Mouse (Mus musculus): Measurements from ENCODE around the gene Mtch2. TPM values are rescaled to one million over a fixed set of nuclear protein-coding genes. Genes with fewer than 3 reads are reported as not detected.

The Mtch2 gene
- polyA plus RNA-seq, 2 experiments from 2014 or later = 116 to 122 TPM

- ATAC-seq = no peak
These were observed 64.7 kb downstream of the Mtch2 start for GRCm38 (mm10) chr2:90911668-90912067.

- no peak for ATAC-seq
These were observed 66.7 kb downstream of the Mtch2 start for GRCm38 (mm10) chr2:90913671-90914070.

DNA sequence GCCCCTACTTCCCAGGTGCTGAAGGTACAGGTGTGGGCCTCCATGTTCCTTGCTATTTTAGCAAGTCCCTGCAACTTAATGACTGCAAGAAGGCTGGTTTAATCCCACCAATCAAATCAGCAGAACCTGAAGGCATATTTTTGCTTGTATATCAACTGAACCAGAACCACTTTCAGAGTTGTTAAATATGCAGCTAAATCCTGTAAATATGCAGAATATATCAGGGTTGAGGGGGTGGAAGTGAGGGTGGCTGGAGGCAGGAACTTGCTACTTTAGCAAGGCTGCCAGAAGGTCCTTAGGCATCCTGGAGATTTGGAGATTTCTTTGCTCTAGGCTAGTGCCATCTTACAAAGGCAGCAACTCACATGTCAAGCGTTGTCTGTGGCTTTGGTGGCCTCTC is 68.6 kb downstream of the Mtch2 start:
- ATAC-seq = no peak

Other genes with a start within 250 kb of the Mtch2 start
- 10 to 100 TPM; 23.4 to 28.1 TPM for gene Nup160, start 169.9 kb upstream of the Mtch2 start, polyA plus RNA-seq (2017; shearing (Covaris generic))
- gene Fnbp4, start 101.8 kb upstream of the Mtch2 start, polyA plus RNA-seq (2017; shearing (Covaris generic)) = 100 to 1,000 TPM in 1 of 2 experiments, 10 to 100 TPM in 1; 84.7 to 121 TPM
- not detected for gene Agbl2, start 64.4 kb upstream of the Mtch2 start, polyA plus RNA-seq (2017; shearing (Covaris generic))
- gene C1qtnf4, start 38.7 kb downstream of the Mtch2 start, polyA plus RNA-seq (2017; shearing (Covaris generic)) = 1 to 10 TPM in 1 of 2 experiments, under 1 TPM in 1; 0.89 to 1.5 TPM
- gene Kbtbd4, start 57.6 kb downstream of the Mtch2 start, polyA plus RNA-seq (2017; shearing (Covaris generic)) = 10 to 100 TPM; 34.3 to 37.8 TPM
- 100 to 1,000 TPM; 119 to 121 TPM for gene Ndufs3, start 57.7 kb downstream of the Mtch2 start, polyA plus RNA-seq (2017; shearing (Covaris generic))
- gene Celf1, start 93.2 kb downstream of the Mtch2 start, polyA plus RNA-seq (2017; shearing (Covaris generic)) = 10 to 100 TPM; 44.5 to 53.3 TPM
- 1 to 10 TPM; 5.3 to 5.6 TPM for gene Rapsn, start 188.5 kb downstream of the Mtch2 start, polyA plus RNA-seq (2017; shearing (Covaris generic))
- gene Psmc3, start 206.9 kb downstream of the Mtch2 start, polyA plus RNA-seq (2017; shearing (Covaris generic)) = 100 to 1,000 TPM; 196 to 209 TPM
- gene Slc39a13, start 223.3 kb downstream of the Mtch2 start, polyA plus RNA-seq (2017; shearing (Covaris generic)) = 10 to 100 TPM; 15.6 to 21.8 TPM
- not detected for gene Spi1, start 235.2 kb downstream of the Mtch2 start, polyA plus RNA-seq (2017; shearing (Covaris generic))

Data from activated CD4-positive, CD25-positive, alpha-beta regulatory T cell, adult 4 months (primary cell).